Mouse (Mus musculus) forebrain, embryonic 16.5 days (tissue): Measurements from ENCODE around the gene Dock3. TPM values are rescaled to one million over a fixed set of nuclear protein-coding genes. Genes with fewer than 3 reads are reported as not detected.

Experiments
- ATAC-seq: fragments of 200-750 bp; cut with Nextera tagmentation; 2 replicates; pipeline ENCODE4 v1.8.0; 2017; ENCODE audit warnings: mild to moderate bottlenecking, moderate library complexity
- H3K27ac ChIP-seq: fragments of 300-500 bp; sonication (generic); 2 replicates; pipeline ENCODE4 v1.5.1; 2014; ENCODE audit warnings: low read length, control low read depth
- H3K27me3 ChIP-seq: fragments of 300-500 bp; sonication (generic); replicated peaks from 2 replicates; pipeline ENCODE4 v1.6.1; 2014; ENCODE audit warnings: low read length; ENCODE audit not compliant: control insufficient read depth, insufficient read depth
- H3K36me3 ChIP-seq: fragments of 300-500 bp; sonication (generic); 2 replicates; pipeline ENCODE4 v1.6.1; 2014; ENCODE audit not compliant: control insufficient read depth, insufficient read depth
- H3K4me1 ChIP-seq: fragments of 300-500 bp; sonication (generic); replicated peaks from 2 replicates; pipeline ENCODE4 v1.6.1; 2014; ENCODE audit warnings: low read length; ENCODE audit not compliant: control insufficient read depth, insufficient read depth
- H3K4me2 ChIP-seq: fragments of 300-500 bp; sonication (generic); 2 replicates; pipeline ENCODE4 v1.6.1; 2014; ENCODE audit warnings: mild to moderate bottlenecking, low read length, control low read depth
- H3K4me3 ChIP-seq: fragments of 300-500 bp; sonication (generic); replicated peaks from 2 replicates; pipeline ENCODE4 v1.5.1; 2014; ENCODE audit warnings: mild to moderate bottlenecking, low read length, control low read depth
- H3K9ac ChIP-seq: fragments of 300-500 bp; sonication (generic); replicated peaks from 2 replicates; pipeline ENCODE4 v1.6.1; 2014; ENCODE audit warnings: low read depth, low read length, control low read depth
- H3K9me3 ChIP-seq: fragments of 300-500 bp; sonication (generic); 2 replicates; pipeline ENCODE4 v1.6.1; 2016; ENCODE audit warnings: low read length; ENCODE audit not compliant: control insufficient read depth
- WGBS: fragments of 180-500 bp; shearing (Covaris S2); extraction: QIAGEN DNeasy Blood & Tissue Kit; methylation state at CpG from one replicate; pipeline ENCODE4 v1.1.7; 2014; 5-methylcytosine and 5-hydroxymethylcytosine counted together
- microRNA-seq: library from miRNA; unstranded; fragments of <30 nt; microRNA quantifications from one replicate; pipeline ENCODE4, GENCODE M21; 2017
- polyA plus RNA-seq: library from polyadenylated mRNA; unstranded; fragments of >200 nt; fragmentation: Nextera tagmentation; extraction: Ambion mirVana; gene quantifications from 2 replicates; pipeline ENCODE4 v1.2.1, GENCODE M21; 2015

Gene Dock3
- polyA plus RNA-seq, 1 experiment from 2014 or later = 23.2 TPM

DNA sequence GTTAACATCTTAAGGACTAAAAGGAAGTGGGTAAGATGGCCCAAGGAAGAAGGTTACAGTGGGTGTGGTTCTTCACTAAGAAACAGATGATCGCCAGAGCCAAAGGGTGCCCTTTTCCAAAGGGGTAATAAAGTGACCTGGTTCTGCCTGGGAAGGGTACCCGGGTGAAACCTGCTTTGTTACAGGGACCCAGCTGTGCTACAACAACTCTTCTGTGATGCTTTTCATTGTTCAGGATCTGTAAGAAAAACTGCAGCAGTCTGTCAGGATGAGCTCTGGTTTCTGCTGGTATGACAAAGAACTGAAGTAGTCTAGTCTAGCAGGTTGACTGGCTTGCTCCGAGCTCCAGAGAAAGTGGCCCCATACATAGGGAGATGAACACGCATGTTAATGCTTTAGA, 349.5 kb downstream of the Dock3 start:
- peaks cover 15% of the 10 kb centered on the region; the same call in 1 of the 2 replicates for H3K36me3 ChIP-seq
- H3K4me3 ChIP-seq = no peak overlapping the region

GRCm38 (mm10) chr9:106881071-106881755, 350.5 kb downstream of the Dock3 start:
- peaks cover 20% of the 10 kb centered on the region for H3K36me3 ChIP-seq
- WGBS = 57% methylated on average over 4 of the region's 4 CpGs
- H3K27me3 ChIP-seq = no peaks in the 10 kb centered on the region
- no peak for ATAC-seq
- peaks cover 45% of the 10 kb centered on the region for H3K4me1 ChIP-seq
- no peak overlapping the region for H3K4me2 ChIP-seq
- H3K27ac ChIP-seq = no peak overlapping the region
- no peak overlapping the region for H3K4me3 ChIP-seq
- no peaks in the 10 kb centered on the region for H3K9me3 ChIP-seq
- no peak overlapping the region for H3K9ac ChIP-seq

More for the DNA sequence above, 349.5 kb downstream of the Dock3 start:
- Histone ChIP-seq H3K9ac (no peak overlapping the region), H3K9me3 (no peaks in the 10 kb centered on the region), H3K27me3 (no peaks in the 10 kb centered on the region), H3K27ac (no peak overlapping the region), H3K4me2 (no peak overlapping the region), H3K4me1 (peaks cover 45% of the 10 kb centered on the region)
- no peak for ATAC-seq
- 74% methylated on average over 4 of the region's 4 CpGs for WGBS

DNA sequence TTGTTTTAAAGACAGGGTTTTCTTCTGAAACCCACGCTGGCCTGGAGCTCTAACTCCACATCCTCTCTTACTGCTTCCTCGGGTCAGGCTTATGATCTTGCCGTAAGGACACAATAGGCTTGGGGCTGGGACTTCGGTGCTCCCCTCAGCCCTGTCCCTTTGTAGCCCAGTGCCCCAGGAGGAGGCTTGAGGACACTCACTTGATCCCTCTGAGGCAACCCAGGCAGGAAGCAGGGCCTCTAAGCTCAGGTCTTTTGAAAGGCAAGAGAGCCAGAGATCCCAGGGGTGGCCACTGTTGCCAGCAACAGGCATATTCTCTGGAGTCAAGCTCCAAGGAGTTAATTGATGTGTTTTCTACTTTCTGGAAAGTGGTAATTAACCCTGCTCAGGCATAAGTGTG, 352.2 kb downstream of the Dock3 start:
- H3K27ac ChIP-seq = no peak overlapping the region

GRCm38 (mm10) chr9:106876666-106877065, 355.0 kb downstream of the Dock3 start:
- Histone ChIP-seq H3K27me3 (no peaks in the 10 kb centered on the region), H3K4me2 (no peak overlapping the region), H3K4me1 (peaks cover 3% of the 10 kb centered on the region), H3K9ac (no peak overlapping the region), H3K9me3 (no peaks in the 10 kb centered on the region), H3K36me3 (peaks cover 27% of the 10 kb centered on the region), H3K4me3 (no peak overlapping the region), H3K27ac (no peak overlapping the region)
- 91% methylated on average over 3 of the region's 3 CpGs for WGBS
- no peak for ATAC-seq

More for the DNA sequence above, 352.2 kb downstream of the Dock3 start:
- ATAC-seq = no peak
- Histone ChIP-seq H3K4me3 (no peak overlapping the region), H3K9me3 (no peaks in the 10 kb centered on the region), H3K27me3 (no peaks in the 10 kb centered on the region), H3K4me2 (no peak overlapping the region), H3K4me1 (peaks cover 30% of the 10 kb centered on the region), H3K9ac (no peak overlapping the region), H3K36me3 (peaks cover 22% of the 10 kb centered on the region)
- 48% methylated on average over 4 of the region's 4 CpGs for WGBS

GRCm38 (mm10) chr9:106874216-106874615, 357.5 kb downstream of the Dock3 start:
- no peaks in the 10 kb centered on the region for H3K4me1 ChIP-seq
- H3K27ac ChIP-seq = no peak overlapping the region
- H3K36me3 ChIP-seq = peaks cover 22% of the 10 kb centered on the region
- no peak overlapping the region for H3K9ac ChIP-seq
- no peaks in the 10 kb centered on the region for H3K27me3 ChIP-seq
- H3K4me3 ChIP-seq = no peak overlapping the region
- 84% methylated on average over 5 of the region's 5 CpGs for WGBS
- no peak overlapping the region for H3K4me2 ChIP-seq
- no peak for ATAC-seq
- no peaks in the 10 kb centered on the region for H3K9me3 ChIP-seq

- Histone ChIP-seq H3K4me3 (no peak overlapping the region), H3K9me3 (no peaks in the 10 kb centered on the region), H3K9ac (no peak overlapping the region), H3K27me3 (no peaks in the 10 kb centered on the region), H3K4me1 (no peaks in the 10 kb centered on the region), H3K36me3 (peaks cover 38% of the 10 kb centered on the region), H3K4me2 (no peak overlapping the region), H3K27ac (no peak overlapping the region)
- no peak for ATAC-seq
- 95% methylated on average over 11 of the region's 11 CpGs for WGBS
These were observed 373.7 kb downstream of the Dock3 start for GRCm38 (mm10) chr9:106858036-106858435.

DNA sequence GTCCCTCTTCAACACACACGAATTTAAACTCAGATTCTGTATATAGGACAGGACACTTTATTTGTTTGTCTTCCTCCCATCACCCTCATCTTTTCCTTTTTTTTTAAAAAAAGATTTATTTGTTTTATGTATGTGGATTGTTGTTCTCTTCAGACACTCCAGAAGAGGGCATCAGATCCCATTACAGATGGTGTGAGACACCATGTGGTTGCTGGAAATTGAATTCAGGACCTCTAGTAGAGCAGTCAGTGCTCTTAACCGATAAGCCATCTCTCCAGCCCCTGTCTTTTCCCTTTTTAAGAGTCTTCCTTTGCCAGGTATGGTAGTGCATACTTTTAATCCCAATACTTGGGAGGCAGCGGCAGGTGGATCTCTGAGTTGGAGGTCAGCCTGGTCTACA, 375.0 kb downstream of the Dock3 start:
- Histone ChIP-seq H3K27me3 (no peaks in the 10 kb centered on the region), H3K9me3 (no peaks in the 10 kb centered on the region), H3K36me3 (peaks cover 35% of the 10 kb centered on the region), H3K4me2 (no peak overlapping the region), H3K4me3 (no peak overlapping the region), H3K4me1 (no peaks in the 10 kb centered on the region), H3K9ac (no peak overlapping the region), H3K27ac (no peak overlapping the region)
- no peak for ATAC-seq
- 87% methylated on average over 3 of the region's 3 CpGs for WGBS

Small RNA genes within 50 kb of the gene (microRNA-seq; reads per million reads assigned to microRNA genes)
- not detected for gene Gm22238

Other genes with a start within 250 kb of the Dock3 start
- 1.4 and 1.7 TPM in 2 replicates for gene Mapkapk3, start 58.0 kb upstream of the Dock3 start, polyA plus RNA-seq
- gene Cish, start 64.1 kb upstream of the Dock3 start, polyA plus RNA-seq = 9.2 and 11.1 TPM in 2 replicates
- gene Hemk1, start 106.4 kb upstream of the Dock3 start, polyA plus RNA-seq = 15.6 and 18.8 TPM in 2 replicates
- gene 6430571L13Rik, start 108.7 kb upstream of the Dock3 start, polyA plus RNA-seq = 3.3 and 5.4 TPM in 2 replicates
- gene Cacna2d2, start 167.7 kb upstream of the Dock3 start, polyA plus RNA-seq = 3.6 and 5.8 TPM in 2 replicates